Mouse (Mus musculus) ES-E14 (cell line): ENCODE results near the gene Ocm. TPM values are rescaled to one million over a fixed set of nuclear protein-coding genes. Genes with fewer than 3 reads are reported as not detected.

Experiments used
- DNase-seq: peaks from one replicate; pipeline ENCODE4 v3.0.0-alpha.2; 2013; ENCODE audit warnings: low read depth, low spot score
- H3K27ac ChIP-seq: 2 replicates; pipeline ENCODE4 v1.5.1; 2012; ENCODE audit warnings: low read depth, mild to moderate bottlenecking, low read length, moderate library complexity, mixed read lengths; ENCODE audit not compliant: poor library complexity, insufficient read depth, severe bottlenecking
- H3K36me3 ChIP-seq: 2 replicates; pipeline ENCODE4 v1.6.1; 2012; ENCODE audit warnings: mild to moderate bottlenecking, low read length, moderate library complexity, mixed read lengths; ENCODE audit not compliant: control insufficient read depth, poor library complexity, insufficient read depth, severe bottlenecking
- H3K4me1 ChIP-seq, 2 experiments: fragments of 150-350 bp in 1 of 2; sonication (generic) in 1 of 2; 2 replicates each; pipeline ENCODE4 v1.6.1; 2012; ENCODE audit warnings: low read length in 2 of 2, mild to moderate bottlenecking in 1 of 2, mixed read lengths in 1 of 2; ENCODE audit not compliant: control insufficient read depth in 2 of 2, insufficient read depth in 2 of 2, poor library complexity in 1 of 2
- H3K4me3 ChIP-seq, 2 experiments: fragments of 150-350 bp in 1 of 2; sonication (generic) in 1 of 2; 2 replicates each; pipeline ENCODE4 v1.5.1; 2012; ENCODE audit warnings: low read length in 2 of 2, low read depth in 1 of 2, mild to moderate bottlenecking in 1 of 2, mixed read lengths in 1 of 2; ENCODE audit not compliant: insufficient read depth in 1 of 2, poor library complexity in 1 of 2, severe bottlenecking in 1 of 2
- H3K9ac ChIP-seq: 2 replicates; pipeline ENCODE4 v1.6.1; 2012; ENCODE audit warnings: low read depth, mild to moderate bottlenecking, low read length, mixed read lengths; ENCODE audit not compliant: poor library complexity, insufficient read depth, severe bottlenecking
- H3K9me3 ChIP-seq: fragments of 150-350 bp; sonication (generic); 2 replicates; pipeline ENCODE4 v1.6.1; 2012; ENCODE audit warnings: low read depth, mild to moderate bottlenecking, low read length; ENCODE audit not compliant: control insufficient read depth, insufficient read depth
- CHD2 ChIP-seq: IDR thresholded peaks from 2 replicates; pipeline ENCODE4 v1.6.1; 2014; ENCODE audit warnings: mild to moderate bottlenecking, low read depth, low read length, inconsistent platforms
- HCFC1 ChIP-seq: IDR thresholded peaks from 2 replicates; pipeline ENCODE4 v1.6.1; 2012; ENCODE audit warnings: low read length, inconsistent platforms, borderline replicate concordance; ENCODE audit not compliant: insufficient read depth
- MAFK ChIP-seq: IDR thresholded peaks from 2 replicates; pipeline ENCODE4 v1.6.1; 2014; ENCODE audit warnings: mild to moderate bottlenecking, low read depth, low read length, inconsistent platforms; ENCODE audit not compliant: insufficient read depth
- ZC3H11A ChIP-seq: IDR thresholded peaks from 2 replicates; pipeline ENCODE4 v1.6.1; 2012; ENCODE audit warnings: low read depth, mild to moderate bottlenecking, inconsistent platforms, low read length, borderline replicate concordance
- ZNF384 ChIP-seq: IDR thresholded peaks from 2 replicates; pipeline ENCODE4 v1.6.1; 2012; ENCODE audit warnings: low read depth, low read length, inconsistent platforms
- in situ Hi-C, 2 experiments: fragments of 600-800 bp; cut with MboI; formaldehyde crosslinking; loops; one replicate each; pipeline ENCODE4 v1.15.1; 2025; ENCODE audit warnings: low sequenced_read_pairs in 2 of 2, inconsistent platforms in 1 of 2; ENCODE audit not compliant: unreplicated experiment in 2 of 2
- total RNA-seq: library from RNA; depleted of rRNA; stranded (reverse); fragments of 300-350 nt; gene quantifications from 2 replicates; pipeline ENCODE4 v1.2.3, GENCODE M21; 2012; rRNA removed

Gene Ocm
- total RNA-seq, 1 experiment = not detected

DNA sequence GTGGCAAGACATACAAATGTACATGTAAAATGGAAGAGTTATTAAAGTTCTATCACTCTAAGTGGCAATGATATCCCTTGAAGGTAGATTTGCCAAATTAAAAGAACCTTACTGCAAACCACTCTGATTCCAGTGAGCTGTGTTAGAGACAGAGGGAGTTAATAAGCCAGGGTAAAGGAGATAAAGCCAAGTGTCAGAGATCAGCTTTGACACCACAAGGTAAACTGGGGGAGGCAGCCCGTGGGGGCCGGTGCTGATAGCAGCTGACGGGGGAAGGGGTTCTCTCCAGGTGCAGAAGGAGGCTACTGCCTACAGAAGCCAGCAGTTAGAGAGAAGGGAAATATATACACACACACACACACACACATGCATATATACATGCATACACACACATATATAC, 53.8 kb downstream of the Ocm start:
- H3K4me1 ChIP-seq = peaks cover 0 to 2% of the 10 kb centered on the region in 2 experiments; a peak in 1 of 4 replicates
- TF ChIP-seq ZNF384 = no peak
- TF ChIP-seq CHD2 = no peak
- TF ChIP-seq HCFC1 = no peak
- no peak for TF ChIP-seq ZC3H11A
- TF ChIP-seq MAFK = no peak
- H3K4me3 ChIP-seq = no peak overlapping the region
- H3K27ac ChIP-seq = no peak overlapping the region
- no peak overlapping the region for H3K9ac ChIP-seq
- H3K9me3 ChIP-seq = no peaks in the 10 kb centered on the region
- DNase-seq = no peak
- no peaks in the 10 kb centered on the region for H3K36me3 ChIP-seq
- in situ Hi-C loops = no loop called here

Other genes starting within 250 kb of the Ocm start
- 28.1 and 29.7 TPM in 2 replicates for gene Eif2ak1, start 208.9 kb downstream of the Ocm start, total RNA-seq
- 0.45 and 0.90 TPM in 2 replicates for gene Ankrd61, start 129.0 kb downstream of the Ocm start, total RNA-seq
- 90.8 and 100 TPM in 2 replicates for gene Aimp2, start 116.8 kb downstream of the Ocm start, total RNA-seq
- 20.3 and 23.9 TPM in 2 replicates for gene Pms2, start 116.7 kb downstream of the Ocm start, total RNA-seq
- 0.37 and 0.71 TPM in 2 replicates for gene Gm42421, start 98.5 kb downstream of the Ocm start, total RNA-seq
- 0.13 and 0.58 TPM in 2 replicates for gene Rsph10b, start 93.6 kb downstream of the Ocm start, total RNA-seq
- 50.7 and 75.8 TPM in 2 replicates for gene Ccz1, start 11.8 kb downstream of the Ocm start, total RNA-seq
- gene Lmtk2, start 73.8 kb upstream of the Ocm start, total RNA-seq = 61.2 and 93.0 TPM in 2 replicates
- gene Bhlha15, start 163.6 kb upstream of the Ocm start, total RNA-seq = 1.1 TPM in 2 replicates
- 18.3 and 22.1 TPM in 2 replicates for gene Tecpr1, start 196.9 kb upstream of the Ocm start, total RNA-seq
- 21.9 and 26.4 TPM in 2 replicates for gene Bri3, start 217.8 kb upstream of the Ocm start, total RNA-seq